Mouse (Mus musculus): Measurements from ENCODE around the gene D430042O09Rik.

Gene D430042O09Rik

GRCm38 (mm10) chr7:125818301-125818712 is 110.6 kb downstream of the D430042O09Rik start:
- DNase-seq = peak; percentile 63

GRCm38 (mm10) chr7:125820233-125820632 is 112.5 kb downstream of the D430042O09Rik start:
- DNase-seq = peak; percentile 40

GRCm38 (mm10) chr7:125826425-125826824 is 118.7 kb downstream of the D430042O09Rik start:
- DNase-seq = no peak

DNA sequence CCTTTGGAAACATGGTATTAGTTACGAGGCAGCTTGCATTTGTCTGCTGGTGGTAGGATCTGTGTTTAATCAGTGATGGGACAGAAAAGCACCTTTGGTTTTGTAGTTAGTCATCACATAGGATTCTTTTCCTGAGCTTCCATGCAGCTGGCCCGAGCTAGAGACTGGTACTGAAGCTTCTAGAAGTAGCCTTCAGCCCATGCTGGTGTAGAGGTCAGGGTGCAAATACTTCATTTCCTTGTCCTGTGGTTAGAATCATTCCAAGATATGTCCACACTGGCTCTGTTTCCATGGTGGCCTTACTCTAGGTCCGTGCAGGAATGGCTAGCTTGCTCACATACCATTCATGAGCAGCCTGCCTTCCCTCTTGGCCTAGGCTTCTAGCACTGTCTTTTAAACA is 119.2 kb downstream of the D430042O09Rik start:
- DNase-seq = no peak

DNA sequence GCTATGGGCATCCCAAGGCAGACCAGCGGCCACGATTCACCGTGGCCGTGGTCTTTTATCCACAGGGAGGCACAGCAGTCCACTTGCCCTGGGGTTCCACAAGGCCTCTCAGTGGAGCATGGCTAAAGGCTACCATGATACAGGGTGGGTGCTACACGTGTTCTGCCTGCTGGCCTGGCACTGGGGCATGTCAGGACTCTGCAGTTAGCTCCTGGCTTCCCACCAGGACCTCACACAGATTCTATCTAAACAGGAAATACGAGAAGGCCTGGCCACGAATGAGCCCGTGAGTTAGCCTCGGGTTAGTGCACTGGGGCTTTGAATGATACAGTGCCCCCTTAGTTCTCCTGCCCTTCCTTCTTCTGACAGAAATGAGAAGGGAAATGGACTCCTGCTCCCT is 119.7 kb downstream of the D430042O09Rik start:
- DNase-seq = no peak

DNA sequence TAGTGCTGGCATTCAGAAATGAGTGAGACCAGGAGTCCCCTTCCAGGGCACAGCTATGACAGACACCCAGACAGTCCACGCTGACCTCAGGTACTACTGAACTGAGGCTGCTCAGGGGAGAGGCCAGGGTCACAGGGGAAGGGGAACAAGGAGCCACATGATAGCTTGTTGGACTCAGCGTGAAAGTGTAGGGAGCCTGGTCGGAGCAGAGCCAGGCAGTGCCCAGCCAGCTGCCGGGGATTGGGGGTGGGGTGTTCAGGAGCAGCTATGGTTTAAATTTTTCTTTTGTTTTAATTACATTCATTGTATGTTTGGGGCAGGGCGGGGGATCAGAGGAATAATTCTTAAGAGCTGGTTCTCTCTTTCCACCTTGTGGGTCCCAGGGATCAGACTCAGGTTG is 120.9 kb downstream of the D430042O09Rik start:
- DNase-seq = no peak

DNA sequence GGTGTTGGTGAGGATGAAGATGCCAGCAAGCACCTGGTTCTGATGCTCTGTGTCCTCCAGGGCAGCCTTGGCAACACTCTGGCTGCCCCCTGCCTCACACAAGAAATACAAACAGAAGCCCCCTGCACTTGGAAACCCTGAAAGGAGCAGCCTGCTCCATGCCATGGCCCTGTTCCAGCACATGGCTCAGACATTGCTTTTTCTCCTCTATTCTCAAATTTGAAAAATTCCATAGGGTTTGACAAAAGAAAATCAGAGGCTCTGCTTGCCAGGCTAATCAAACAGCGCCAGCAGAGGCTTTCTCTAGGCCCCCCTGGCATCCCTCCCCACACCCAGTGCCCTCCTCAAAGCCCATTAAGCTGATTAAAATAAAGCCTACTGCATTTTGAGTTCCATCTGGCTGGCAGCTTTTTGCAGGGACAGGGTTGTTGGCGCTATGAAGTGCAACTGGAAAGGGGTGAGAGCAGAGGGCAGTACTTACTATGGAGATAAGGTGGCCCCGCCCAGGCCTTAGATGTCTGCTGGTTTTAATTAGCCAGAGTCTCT is 121.5 kb downstream of the D430042O09Rik start:
- peak; percentile 82 for DNase-seq

- no peak for DNase-seq
These were observed 125.1 kb downstream of the D430042O09Rik start for GRCm38 (mm10) chr7:125832767-125833166.

- DNase-seq = no peak
These were observed 125.8 kb downstream of the D430042O09Rik start for GRCm38 (mm10) chr7:125833471-125833870.

- no peak for DNase-seq
These were observed 130.5 kb downstream of the D430042O09Rik start for GRCm38 (mm10) chr7:125838078-125838742.

DNA sequence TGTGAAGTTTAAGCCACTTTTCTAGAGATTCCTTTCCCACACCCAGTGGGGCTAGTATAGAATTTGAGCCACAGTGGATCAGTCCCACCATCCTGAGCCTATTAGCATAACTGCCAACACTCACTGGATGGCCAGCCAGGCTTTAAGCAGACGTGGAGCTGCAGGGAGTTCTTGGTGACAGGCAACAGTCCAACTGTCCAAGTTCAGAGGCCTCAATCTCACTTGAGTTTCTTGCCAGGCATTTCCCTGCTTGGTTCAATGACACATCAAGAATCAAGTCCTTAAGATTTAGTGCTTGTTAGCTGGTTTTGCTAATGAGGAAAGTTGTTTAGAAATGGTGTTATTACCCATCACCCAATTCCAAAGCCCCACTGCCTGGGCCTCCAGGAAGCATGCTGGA is 137.9 kb downstream of the D430042O09Rik start:
- DNase-seq = no peak

DNA sequence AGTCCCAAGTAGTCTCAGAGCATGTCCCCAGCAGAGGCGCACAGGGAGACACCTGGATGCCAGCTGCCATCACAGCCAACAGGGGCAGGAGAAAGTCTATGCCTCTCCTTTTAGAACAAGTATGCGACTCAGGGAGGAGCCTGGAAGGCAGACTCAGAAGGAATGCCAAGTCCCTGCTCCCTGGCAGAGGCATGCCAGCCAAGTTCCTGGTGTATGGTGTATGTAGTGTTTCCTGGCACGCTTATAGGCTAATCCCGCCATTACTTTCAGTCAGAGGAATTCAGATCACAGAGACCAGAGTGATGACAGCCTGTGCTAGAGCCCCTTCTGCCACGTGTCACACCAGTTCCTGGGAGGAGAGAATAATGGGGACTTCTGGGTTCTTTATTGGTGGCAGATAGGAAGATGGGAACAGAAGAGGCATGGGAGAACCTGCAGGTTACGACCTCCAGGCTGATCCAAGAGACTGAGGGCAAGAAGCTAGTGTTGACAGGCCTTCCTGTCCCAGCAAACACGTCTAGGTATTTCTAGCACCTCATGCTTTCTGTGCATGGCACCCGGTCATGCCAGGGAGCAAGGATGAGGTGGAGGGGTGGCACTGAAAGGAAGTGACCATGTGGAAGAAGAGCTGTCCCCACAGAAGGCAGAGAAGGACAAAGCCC is 139.3 kb downstream of the D430042O09Rik start:
- DNase-seq = no peak

GRCm38 (mm10) chr7:125847528-125847866 is 139.8 kb downstream of the D430042O09Rik start:
- no peak for DNase-seq

DNA sequence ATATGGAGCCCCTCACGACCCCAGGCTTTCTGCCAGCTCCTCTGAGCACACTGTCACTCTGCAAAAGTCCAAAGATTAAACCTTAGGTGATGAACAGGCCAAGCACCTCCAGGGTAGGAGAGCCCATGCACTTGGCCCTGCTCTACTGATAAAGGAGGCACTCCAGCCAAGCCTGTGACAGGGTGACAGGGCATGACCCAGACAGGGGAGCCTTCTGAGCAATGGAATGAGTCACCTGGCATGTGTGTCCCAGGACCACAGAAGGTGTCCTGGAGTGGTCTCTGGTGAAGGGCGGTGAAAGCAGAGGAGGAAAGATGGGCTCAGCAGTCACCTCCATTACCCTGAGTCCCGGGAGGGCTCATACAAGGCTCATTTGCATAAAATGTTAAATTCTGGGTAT is 151.9 kb downstream of the D430042O09Rik start:
- DNase-seq = no peak

DNA sequence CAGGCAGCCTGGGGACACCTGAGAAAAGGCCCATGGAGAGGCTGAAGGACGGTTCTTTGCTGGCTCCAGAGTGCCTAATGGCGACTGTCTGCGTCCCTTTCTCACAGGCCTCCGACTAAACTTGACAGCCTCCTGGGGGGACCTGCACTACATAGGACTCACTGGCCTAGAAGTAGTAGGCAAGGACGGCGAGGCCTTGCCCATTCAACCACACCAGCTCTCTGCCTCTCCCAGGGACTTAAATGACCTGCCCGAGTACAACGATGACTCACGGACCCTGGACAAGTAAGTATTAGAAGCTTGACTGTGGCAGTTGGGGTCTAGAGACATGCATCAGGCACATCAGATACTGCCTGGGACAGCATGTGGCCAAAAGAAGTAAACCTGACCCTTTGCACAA is 152.7 kb downstream of the D430042O09Rik start:
- no peak for DNase-seq

DNA sequence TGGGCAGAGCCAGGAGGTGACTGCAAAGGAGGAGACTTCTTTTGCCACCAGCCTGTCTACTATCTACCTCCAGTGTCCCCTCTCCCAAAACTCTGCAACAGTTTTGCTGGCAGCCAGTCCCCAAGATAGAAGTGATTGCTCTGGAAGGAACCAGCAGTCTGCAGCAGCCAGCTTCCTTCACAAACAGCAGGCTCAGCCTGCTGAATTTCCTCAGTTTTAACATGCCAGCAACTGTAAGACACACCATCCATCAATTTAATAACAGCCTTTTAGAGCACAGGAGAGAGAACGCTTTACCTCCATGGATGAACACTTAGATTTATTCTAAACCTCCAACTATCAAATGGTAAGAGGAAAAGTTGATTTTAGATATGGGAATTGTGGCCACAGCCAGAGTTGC is 156.3 kb downstream of the D430042O09Rik start:
- no peak for DNase-seq

GRCm38 (mm10) chr7:125865234-125865633 is 157.5 kb downstream of the D430042O09Rik start:
- DNase-seq = no peak

DNA sequence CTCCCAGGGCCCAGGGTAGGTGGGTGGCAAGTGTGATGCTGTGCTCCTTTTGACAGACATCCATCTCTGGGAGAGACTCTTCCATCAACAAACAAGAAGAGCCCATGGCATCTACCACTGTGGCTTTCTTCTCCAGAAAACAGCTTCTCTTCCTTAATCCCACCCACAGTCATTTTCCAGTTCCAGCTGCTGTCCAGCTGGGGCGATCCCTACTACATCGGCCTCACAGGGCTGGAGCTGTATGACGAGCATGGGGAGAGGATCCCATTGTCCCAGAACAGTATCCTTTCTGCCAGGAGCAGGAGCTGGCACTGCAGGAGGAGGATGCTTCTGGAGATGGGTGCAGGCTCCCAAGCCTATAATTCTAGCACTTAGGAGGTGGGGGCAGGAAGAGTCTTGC is 160.9 kb downstream of the D430042O09Rik start:
- DNase-seq = no peak

DNA sequence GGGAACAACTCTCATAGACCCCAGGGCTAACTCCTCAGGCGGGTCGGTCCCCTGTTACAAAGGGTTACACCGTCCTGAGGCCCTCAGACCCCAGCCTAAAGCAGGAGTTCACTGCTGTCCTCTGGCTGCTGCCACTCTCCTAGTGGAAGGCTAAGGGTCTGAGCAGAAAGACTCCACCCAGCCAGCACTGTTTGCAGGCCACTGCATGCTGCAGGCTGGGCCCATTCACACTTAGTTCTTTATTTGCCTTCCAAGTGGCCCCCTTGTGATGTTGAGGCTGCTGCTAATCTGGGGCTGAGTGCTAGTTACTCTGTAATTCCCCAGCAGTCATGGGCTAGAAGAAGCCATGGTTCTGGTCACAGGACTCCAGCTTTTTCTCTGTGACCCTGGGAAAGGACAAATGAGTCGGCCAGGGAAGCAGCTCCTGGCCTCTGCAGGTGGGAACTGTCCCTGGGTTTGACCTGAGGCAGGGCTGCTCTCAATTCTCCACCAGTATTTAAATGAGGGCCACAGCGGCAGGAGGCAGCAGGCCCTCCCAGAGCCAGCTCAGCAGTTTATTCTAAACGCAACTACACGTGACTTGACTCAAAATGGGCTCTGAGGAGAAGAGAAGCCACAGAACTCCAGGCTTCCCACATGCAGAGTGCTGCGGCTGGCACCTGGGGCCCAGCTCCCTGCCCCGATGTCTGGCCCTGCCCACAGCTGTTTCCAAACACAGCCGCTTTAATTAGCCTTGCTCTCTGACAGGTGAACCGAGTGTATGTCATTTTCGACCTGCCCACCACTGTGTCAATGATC is 163.9 kb downstream of the D430042O09Rik start:
- DNase-seq = no peak

GRCm38 (mm10) chr7:125872202-125872580 is 164.5 kb downstream of the D430042O09Rik start:
- no peak for DNase-seq

DNA sequence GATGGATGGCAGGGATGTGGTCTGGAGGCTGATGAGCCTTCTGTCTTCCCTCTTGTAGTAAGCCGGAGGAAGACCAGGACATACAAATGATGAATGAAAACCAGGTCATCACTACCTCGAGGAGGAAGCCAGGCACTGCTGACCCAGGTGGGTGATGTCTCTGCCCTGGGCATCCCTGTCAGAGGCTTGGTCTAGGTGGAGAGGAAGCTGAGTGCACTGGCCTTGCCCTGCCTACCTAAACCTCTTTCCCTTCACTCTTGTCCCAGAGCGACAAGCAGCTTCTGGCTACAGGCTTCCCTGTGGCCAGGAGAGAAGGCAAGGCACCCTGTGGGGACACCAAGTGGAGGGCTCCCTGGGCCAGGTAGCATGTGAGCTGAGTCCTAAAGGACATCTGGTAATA is 165.2 kb downstream of the D430042O09Rik start:
- DNase-seq = no peak

GRCm38 (mm10) chr7:125873971-125874495 is 166.3 kb downstream of the D430042O09Rik start:
- no peak for DNase-seq

DNA sequence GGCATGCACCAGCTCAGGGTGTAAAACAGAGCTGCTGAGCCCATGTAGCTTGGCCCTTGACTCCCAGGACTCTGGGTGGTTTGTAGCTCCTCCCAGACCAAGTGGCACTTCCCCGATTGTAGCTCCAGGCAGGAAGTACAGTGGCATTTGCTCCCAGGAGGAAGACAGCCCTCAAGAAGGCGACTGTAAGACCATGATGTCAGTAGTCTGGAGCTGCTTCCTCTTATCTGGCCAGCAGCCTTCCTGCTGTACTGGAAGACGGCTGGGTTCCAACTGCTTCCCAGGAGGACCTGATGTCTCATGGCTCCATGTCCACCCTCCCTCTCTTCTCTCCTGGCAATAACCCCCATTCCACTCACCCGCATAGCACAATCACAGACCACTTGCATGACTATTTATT is 170.4 kb downstream of the D430042O09Rik start:
- DNase-seq = no peak

All from retina, postnatal 1 day (tissue).